Mouse (Mus musculus): Measurements from ENCODE around the gene Gimap4. TPM values are rescaled to one million over a fixed set of nuclear protein-coding genes. Genes with fewer than 3 reads are reported as not detected.
A peak's percentile ranks its signal among the peaks of the same experiment; 100 is the strongest.
"Not testable (repeated sequence)": the region's sequence is repeated elsewhere in the genome, so short reads cannot be mapped to it uniquely, and the experiment has no call there.

Gene Gimap4
- total RNA-seq, 2 experiments from 2014 or later: 1.7 to 3.1 TPM

DNA sequence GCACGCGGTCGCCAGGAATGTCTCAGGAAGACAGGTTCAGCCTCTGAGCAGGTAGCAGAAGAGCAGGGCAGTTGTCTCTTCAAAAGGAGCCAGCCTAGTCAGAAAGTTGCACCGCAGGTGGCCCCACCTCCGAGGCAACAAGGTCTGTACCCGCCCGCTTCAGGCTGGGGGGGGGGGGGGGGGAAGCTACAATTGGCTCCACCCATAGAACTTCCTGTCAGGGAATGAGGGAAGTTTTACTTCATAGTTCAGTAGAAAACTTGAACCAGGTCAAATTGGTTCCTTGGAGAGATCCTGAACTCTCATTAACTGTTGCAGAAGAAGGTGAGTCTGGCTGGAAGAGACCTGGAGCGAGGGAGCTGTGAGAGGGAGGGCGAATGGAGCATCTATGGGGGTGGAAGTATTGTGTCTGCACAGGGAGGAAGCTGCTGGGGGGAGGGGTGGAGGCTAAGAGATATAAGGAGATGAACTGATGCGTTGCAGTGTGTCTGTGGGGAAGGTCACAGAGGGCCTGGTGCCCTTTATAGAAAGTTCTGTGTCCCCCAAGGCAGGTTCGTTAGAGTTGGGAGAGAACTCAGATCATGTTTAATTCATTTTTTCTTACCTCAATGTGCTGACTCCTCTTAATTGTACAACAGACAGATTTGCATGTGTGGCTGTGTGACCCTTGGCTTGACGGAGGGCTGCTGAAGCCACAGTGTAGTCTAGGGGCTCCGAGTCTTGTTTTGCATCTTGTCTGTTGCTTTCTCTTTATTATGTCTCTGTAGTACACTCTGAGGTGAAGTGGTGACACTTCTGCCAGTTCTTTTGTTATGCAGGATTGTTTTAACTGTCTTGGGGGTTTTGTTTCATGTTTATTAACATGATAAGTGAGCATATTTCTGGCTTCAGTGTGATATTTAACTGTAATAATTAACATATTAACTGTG lies 8.2 kb upstream of the Gimap4 start, which contains the start of gene Gimap9:
Gimap9 (plus strand) TSS at position 199 of the 929 bp plus-strand sequence.
- ATAC-seq (replicated peaks; ENCODE audit: poor library complexity): peak; percentile 80

DNA sequence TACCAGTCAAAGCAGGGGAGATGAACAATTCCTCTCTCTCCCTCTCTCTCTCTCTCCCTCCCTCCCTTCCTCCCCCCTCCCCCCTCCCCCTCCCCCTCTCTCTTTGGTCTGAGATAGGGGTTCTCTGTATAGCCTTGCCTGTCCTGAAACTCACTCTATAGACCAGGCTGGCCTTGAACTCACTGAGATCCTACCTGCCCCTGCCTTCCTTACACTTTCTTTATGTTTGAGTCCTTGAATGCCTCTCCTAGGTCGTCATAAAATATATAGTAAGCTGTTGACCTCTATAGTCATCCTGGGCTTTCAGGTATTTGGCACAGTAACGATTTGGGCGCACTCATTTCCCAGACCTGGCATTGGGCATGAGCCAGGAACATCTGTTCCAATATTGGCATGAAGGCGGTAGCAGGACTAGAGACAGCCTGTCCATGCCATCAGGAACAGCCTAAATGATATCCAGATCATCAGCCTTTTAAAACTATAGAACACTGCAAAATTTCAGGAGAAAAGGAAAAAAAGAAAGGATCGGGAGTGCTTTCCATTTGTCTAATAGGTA lies 7.4 kb upstream of the Gimap4 start:
- ATAC-seq (replicated peaks; ENCODE audit: poor library complexity): no peak

DNA sequence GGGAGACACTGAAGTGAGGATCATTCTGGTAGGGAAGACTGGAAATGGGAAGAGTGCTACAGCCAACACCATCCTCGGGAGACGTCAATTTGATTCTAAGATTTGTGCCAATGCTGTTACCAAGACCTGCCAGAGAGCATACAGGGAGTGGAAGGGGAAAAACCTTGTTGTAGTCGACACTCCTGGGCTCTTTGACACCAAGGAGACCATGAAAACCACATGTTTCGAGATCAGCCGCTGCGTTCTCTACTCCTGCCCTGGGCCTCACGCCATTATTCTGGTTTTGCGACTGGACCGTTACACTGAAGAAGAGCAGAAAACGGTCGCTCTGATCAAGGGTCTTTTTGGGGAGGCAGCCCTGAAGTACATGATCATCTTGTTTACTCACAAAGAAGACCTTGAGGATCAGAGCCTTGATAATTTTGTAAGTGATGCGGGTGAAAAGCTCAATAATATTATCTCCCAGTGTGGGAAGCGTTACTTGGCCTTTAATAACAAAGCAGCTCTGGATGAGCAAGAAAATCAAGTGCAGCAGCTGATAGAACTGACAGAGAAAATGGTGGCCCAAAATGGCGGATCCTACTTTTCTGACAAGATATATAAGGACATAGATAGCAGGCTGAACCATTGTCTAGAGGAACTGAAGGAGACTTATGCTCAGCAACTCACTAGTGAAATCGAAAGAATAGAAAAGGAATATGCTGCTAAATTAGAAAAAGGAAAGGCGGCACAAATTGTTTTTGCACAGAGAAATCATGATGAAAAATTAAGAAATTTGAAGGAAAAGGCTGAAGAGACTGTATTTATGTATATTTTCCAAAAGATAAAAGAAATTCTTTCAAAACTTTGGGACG lies 6.6 kb upstream of the Gimap4 start:
- no peak for ATAC-seq (replicated peaks; ENCODE audit: poor library complexity)

DNA sequence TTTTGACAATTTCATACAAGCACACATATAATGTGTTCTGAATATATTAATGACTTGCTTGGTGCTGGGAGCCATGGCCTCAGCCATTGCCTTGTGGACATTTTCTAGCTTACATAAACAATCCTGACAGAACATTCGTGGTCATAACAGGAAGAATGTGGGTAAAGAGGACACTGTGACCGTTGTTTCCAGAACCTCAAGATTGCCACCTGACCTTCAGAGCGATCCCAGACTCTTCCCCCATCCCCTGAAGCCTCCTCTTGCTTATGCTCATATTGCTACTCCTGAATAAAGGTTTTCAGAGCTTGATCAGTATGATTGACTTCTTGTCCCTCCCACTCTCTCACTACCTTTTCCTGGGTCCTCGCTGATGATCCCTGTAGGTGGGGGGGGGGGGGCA lies 6.0 kb upstream of the Gimap4 start:
- ATAC-seq (replicated peaks; ENCODE audit: poor library complexity): no peak

DNA sequence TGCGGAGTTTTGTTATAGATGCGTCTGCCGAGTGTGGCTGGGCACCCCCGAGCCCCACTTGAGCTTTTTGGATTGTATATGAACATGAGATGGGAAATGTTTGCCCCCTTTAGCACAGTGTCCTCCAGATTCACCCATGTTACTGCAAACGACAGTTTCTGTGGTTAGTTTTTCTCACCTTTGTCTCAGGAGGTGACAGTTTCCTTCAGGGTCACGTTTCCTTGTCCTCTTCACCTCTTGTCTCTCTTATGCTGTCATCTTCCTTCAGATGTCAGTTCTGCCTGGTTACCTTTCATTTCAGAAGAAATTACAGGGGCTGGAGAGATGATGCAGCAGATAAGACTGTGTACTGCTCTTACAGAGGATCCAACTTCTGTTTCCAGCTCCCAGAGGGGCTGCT lies 4.6 kb upstream of the Gimap4 start:
- ATAC-seq (replicated peaks; ENCODE audit: poor library complexity): no peak

DNA sequence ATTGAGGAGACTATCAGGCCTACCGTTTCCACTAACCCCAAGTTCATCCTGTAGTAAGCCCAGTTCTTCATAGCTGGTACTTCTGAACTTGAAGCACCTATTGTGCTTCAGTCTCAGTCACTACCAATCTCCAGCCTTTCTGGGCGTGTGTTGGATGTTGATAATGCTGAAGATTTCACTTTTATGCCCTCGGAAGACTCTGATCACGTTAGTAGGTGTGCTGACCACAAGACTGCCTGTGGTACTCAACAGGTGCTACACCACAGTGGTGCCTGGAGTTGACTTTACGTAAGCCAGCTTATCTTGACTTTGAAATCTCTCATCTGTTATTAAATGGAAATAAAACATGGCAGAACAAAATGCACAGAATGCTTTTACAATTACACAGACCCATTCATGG lies 3.9 kb upstream of the Gimap4 start:
- no peak for ATAC-seq (replicated peaks; ENCODE audit: poor library complexity)

DNA sequence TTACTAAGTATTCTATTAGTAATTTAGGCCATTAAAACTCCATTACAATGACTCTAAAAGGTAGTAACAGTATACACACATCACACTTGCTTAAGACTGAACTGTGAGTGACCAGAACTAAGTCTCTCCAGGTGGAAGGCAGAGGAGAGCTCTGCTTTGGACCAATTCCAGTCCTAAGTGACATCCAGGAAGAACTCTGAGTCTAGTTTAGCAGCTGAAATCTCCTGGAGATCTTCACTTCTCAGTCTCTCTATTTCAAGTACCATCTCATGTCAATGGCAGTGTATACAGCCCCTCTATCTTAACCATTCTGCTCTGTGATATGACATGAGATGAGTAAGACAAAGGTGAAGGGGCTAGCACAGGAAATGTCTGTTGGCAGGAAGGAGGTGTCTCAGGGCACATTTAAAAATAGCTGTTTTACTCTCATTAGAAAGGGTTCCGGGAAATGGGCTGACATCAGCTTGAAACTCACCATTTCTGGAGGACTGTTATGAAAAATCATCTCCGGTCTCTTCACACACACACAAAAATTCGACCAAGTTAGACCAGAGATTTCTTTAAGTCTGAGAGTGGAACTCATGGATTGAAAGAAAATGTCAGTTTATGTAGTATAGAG lies 2.8 kb upstream of the Gimap4 start:
- no peak for ATAC-seq (replicated peaks; ENCODE audit: poor library complexity)

DNA sequence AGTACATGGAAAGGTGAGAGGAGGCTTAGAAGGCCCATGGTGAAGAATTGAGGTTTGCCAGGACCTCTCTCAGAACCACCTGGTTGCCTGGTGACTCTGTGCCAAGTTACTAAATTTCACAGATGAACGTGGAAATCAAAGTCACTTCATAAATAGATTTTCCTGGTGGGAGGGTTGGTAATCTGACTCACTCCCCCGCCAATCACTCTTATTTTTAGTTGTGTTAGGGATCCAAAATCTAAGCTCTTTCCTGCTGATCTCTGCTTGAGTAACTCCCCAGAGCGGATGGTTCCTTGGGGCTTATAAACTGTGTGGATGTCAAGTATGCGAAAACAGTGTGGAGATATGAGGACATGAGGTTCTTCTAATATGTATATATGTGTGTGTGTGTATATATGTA lies 2.1 kb upstream of the Gimap4 start:
- ATAC-seq (replicated peaks; ENCODE audit: poor library complexity): no peak

DNA sequence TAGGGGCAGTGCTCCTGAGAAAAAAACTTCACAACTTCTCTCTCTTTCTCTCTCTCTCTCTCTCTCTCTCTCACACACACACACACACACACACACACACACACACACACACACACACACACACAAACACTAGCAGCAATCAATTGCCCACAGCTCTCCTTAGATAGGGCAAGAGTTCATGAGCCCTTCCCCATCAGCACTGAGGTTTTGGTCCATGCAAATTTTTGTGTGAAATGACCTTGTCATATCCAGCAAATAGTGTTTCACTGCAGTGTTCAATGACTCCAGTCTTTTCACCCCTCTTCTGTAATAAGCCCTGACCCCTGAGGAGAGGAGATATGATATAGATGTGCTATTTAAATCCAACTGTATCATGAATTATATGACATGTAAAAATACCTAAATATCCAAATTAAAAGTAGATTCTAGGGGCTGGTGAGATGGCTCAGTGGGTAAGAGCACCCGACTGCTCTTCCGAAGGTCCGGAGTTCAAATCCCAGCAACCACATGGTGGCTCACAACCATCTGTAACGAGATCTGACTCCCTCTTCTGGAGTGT lies 1.0 kb upstream of the Gimap4 start:
- not testable (repeated sequence) for ATAC-seq (replicated peaks; ENCODE audit: poor library complexity)

DNA sequence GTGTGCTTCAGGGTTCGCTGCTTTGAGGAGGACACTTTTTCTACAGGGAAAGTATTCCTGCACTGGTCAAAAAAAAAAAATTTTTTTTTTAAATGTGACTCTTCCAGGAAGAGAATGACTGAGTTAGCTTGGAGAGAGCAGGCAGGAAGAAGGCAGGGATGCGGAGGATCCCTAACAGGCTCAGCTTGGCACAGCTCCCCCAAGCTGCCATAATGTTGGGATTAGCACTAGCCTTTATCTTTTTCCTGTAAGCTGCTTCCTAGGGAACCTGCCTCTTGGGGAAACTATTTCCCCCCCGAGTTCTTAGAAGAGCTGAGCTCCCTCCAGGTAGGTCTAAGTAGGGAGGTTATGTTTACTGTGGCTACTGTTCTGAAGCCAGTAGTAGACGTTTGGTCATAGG lies 457 bp downstream of the Gimap4 start:
- ATAC-seq (replicated peaks; ENCODE audit: poor library complexity): no peak

DNA sequence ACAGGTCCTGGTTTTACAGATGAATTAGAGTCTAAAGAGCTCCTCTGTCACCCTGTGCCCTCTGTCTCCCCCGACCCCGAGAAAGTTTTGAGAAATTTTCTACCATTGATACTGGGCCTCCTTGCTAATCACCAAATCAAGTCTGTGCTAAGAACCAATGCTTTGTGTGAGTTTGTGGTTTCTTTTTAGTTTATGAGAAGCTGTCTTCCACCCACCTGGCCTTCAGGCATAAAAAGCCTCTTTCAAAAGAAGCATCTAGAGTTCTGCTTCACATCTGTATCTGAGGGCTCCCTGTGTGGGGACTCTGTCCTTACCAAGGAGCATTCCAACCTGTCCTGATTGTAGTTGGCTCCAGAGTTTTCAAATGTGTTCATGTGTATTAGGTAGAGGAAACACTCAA lies 902 bp downstream of the Gimap4 start:
- ATAC-seq (replicated peaks; ENCODE audit: poor library complexity): no peak

DNA sequence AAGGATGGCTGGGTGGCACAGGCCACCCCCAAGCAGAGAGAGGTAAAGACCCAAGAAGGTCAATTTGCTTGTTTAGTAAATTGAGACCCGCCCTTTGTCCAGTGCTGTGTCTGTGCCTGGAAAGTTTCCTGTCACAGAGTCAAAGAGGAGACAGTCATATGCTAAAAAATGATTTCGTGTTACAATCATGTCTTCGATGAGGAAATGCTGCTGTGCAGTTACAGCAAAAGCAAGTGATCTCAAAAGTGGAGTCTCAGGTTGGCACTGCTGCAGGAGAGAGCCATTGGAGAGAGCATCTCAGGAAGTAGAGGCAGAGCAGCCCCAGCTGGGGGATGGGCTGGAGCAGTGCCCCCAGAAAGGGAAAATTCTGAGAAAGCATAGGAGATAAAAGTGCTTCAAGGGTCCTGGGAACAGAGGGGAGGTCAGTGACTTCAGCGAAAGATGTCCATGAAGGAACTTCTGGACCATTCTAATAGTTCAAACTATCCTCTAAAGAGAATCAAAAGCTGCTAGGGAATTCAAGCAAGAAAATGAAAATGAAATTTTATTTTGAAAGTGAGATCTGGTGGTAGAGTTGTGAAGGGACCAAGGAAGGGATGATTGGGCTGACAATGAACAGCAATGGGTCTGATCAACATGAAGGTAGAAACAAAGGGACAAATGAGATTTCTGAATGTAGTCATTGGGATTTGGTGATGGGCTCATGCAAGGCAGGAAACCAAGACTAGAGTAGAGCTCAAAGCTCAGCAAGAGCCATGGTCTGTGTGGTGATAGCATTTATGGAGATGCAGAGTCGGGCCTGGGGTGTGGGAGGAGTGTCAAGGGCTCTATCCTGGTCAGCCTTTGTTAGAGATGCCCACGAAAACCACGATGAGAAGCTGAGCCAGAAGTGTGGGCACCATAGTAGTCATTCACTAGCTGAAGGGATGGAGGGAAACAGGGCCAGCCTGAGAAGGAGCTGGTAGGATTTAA lies 1.6 kb downstream of the Gimap4 start:
- no peak for ATAC-seq (replicated peaks; ENCODE audit: poor library complexity)

DNA sequence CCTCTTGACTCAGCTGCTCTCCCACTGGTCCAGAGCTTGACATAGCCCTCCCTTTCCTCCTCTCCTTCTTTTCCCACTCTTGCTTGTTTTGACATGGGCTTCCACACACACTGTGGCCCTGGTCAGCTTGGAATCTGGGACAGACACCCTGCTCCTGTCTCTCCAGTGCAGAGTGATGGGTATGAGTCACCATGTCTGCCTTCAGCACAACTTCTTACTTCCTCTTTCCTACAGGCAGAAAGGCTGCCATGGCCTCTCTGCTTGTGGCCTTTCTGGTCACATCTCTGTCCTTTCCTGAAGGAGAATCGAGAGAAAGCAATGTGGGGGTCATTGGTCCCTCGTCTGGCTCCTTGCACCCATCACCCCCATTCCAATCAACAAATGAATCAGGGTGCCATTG lies 2.7 kb downstream of the Gimap4 start:
- ATAC-seq (replicated peaks; ENCODE audit: poor library complexity): peak; percentile 95

DNA sequence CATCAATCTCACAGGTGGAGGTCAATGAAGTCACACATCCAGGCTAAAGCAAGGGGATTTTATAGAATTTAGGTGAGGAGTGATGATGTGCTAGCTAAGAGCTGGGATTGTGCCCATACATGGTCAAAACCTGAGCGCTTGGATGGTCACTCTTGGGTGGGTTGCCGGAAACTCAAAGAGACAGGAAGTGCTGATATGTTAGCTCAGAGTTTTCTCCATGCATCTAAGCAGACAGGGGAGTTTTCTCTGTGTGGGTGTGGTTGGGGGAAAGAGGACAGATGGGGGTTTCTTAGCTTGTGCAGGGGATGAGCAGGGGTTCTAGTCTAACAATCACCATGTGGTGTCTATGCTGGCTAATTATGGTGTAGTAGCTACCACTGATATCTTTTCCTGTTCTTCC lies 5.0 kb downstream of the Gimap4 start:
- ATAC-seq (replicated peaks; ENCODE audit: poor library complexity): no peak

DNA sequence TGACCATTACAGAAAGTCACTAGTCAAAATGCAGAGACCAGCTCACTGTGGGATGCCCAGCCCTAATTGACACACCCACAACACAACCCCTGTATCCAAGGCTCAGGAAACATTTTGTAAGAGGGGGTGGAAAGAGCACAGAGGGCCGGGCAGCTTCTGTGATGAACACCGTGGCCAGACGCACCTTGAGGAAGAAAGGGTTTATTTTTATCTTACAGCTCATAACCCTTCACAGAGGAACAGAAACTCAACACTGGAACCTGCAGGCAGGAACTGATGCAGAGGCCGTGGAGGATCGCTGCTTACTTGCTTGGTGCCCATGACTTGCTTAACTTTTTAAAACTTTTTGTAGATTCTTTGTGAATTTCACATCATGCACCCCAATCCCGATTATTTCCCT lies 8.6 kb downstream of the Gimap4 start:
- no peak for ATAC-seq (replicated peaks; ENCODE audit: poor library complexity)

DNA sequence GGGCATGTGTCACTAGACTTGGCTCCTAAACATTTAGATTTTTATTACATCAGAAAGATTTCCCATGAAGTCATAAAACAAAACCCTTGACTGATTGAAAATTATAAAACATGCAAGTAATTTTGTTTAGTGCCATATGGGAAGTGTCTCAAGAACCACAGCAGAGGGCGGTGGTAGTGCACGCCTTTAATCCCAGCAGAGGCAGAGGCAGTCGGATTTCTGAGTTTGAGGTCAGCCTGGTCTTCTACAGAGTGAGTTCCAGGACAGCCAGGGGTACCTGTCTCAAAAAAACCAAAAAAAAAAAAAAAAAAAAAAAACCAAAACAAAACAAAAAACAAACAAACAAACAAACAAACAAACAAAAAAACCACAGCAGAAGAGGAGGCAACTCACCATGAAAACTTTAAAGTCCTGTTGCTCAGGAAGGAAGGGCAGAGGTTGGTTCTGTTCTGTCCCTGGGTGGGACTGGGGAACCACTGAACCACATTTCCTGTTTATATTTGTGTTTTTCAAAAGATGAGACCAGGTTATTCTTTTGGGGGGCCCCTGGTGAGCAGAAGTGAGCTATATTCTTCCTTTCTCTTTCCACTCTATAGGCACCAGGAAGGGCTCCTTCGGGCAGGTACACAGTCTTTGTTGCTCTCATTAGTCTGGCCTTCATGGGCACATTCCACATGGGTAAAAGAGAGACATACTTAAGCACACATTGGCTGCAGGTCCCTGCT lies 12.6 kb downstream of the Gimap4 start:
- ATAC-seq (replicated peaks; ENCODE audit: poor library complexity): no peak

DNA sequence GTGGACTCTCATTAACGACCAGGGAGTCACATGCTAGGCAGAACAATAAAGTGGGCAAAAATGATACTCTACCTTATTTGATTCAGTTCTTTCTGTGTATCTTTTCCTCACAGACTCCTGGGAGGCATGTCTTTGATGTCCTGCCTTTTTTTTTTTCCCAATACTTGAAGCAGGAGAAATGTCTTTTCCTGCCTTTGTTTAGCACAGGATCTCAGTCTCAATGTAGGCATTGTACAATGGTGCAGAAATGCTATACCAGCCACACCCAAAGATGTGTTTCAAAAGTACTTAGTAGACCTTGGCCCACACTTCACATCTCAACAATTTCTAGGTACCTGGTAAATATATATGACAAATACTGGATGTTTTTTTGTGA lies 13.2 kb downstream of the Gimap4 start:
- ATAC-seq (replicated peaks; ENCODE audit: poor library complexity): no peak

DNA sequence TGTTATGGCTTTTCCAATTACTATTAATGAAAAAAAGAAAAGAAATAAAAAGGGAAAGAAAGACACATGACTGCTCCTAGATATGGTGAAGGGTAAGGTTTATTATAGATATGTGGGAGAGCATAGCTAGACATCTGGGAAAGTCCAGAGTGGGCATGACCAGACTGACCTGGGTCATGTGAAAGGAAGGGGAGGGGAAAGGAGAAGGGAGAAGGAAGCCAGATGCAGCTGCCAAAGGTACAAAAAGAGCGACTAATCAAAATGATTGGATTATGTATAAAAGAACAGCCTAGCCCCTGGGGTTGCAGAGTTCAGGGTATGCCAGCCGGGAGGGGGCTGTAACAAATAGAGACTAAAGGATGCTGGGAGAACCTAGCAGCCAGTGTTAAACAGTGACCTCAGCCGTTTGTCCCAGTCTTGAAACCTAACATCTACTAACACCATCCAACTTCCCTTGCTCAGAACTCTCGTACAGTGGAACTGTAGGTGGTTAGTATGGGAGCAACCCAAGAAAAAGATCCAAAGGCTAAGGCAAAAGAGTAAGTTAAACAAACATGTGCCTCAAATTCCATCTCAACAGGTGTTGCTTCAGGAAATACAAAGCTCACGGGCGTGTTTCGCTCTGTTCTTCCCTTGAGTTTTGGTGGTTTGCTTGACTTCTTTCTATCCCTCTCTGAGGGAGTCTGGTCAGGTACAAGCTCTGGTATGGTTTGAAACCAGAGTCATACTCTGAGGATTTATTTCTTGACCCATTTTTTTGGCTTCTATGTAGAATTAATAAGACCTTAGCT lies 13.9 kb downstream of the Gimap4 start:
- ATAC-seq (replicated peaks; ENCODE audit: poor library complexity): no peak
